Mouse (Mus musculus) heart, embryonic 10.5 days (tissue): Measurements from ENCODE around the gene Gmds. TPM values are rescaled to one million over a fixed set of nuclear protein-coding genes. Genes with fewer than 3 reads are reported as not detected.
A peak's percentile ranks its signal among the peaks of the same experiment; 100 is the strongest.

Experiments used
- DNase-seq: peaks from one replicate; pipeline ENCODE4 v3.0.0-alpha.2; 2017; ENCODE audit warnings: low spot score
- H3K27ac ChIP-seq: fragments of 300-500 bp; sonication (generic); 2 replicates; pipeline ENCODE4 v1.5.1; 2016; ENCODE audit warnings: mild to moderate bottlenecking
- H3K27me3 ChIP-seq: fragments of 300-500 bp; sonication (generic); 2 replicates; pipeline ENCODE4 v1.6.1; 2016; ENCODE audit warnings: mild to moderate bottlenecking; ENCODE audit not compliant: poor library complexity, insufficient read depth, severe bottlenecking
- H3K36me3 ChIP-seq: fragments of 300-500 bp; sonication (generic); 2 replicates; pipeline ENCODE4 v1.6.1; 2016; ENCODE audit warnings: mild to moderate bottlenecking, moderate library complexity
- H3K4me1 ChIP-seq: fragments of 300-500 bp; sonication (generic); 2 replicates; pipeline ENCODE4 v1.6.1; 2016; ENCODE audit warnings: mild to moderate bottlenecking
- H3K4me3 ChIP-seq: fragments of 300-500 bp; sonication (generic); 2 replicates; pipeline ENCODE4 v1.5.1; 2016; ENCODE audit warnings: mild to moderate bottlenecking, moderate library complexity
- H3K9me3 ChIP-seq: fragments of 300-500 bp; sonication (generic); 2 replicates; pipeline ENCODE4 v1.6.1; 2016; ENCODE audit warnings: mild to moderate bottlenecking, moderate library complexity
- WGBS: fragments of 180-500 bp; shearing (Covaris S2); methylation state at CpG from one replicate; pipeline ENCODE4 v1.1.7; 2016; 5-methylcytosine and 5-hydroxymethylcytosine counted together
- polyA plus RNA-seq: library from polyadenylated mRNA; unstranded; fragments of >200 nt; fragmentation: Nextera tagmentation; extraction: Ambion mirVana; gene quantifications from 2 replicates; pipeline ENCODE4 v1.2.1, GENCODE M21; 2016

Gmds gene
- polyA plus RNA-seq, 1 experiment from 2014 or later, result 26.1 TPM

DNA sequence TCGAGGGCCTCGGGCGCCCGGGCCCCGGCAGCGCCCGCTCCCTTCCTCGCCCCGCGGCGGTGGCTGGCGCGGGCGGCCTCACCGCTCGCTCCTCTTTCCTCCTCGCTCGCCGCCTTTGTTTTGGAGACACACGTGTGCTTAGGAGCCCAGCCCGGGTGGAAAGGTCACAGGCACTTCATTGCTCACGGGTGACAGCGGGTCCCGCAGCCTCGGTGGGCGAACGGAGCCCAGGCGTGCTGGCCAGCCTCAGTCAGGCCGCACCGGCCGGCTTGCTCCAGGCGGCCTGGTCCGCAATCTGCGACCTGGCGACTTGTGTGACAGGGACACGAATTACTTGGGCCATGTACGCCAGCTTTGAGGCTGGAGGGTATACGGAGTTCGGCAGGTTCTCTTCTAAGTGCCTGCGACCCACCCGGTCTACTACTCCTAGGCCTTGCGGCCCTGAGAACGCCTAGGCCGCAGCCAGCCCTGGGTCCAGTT, 527.0 kb downstream of the Gmds start:
- DNase-seq, result no peak
- H3K4me3 ChIP-seq, result peak overlapping the region; percentile 82
- H3K9me3 ChIP-seq, result no peaks in the 10 kb centered on the region
- 8% methylated on average over 44 of the region's 44 CpGs for WGBS
- peak overlapping the region; percentile 90 for H3K27ac ChIP-seq
- peaks cover 57% of the 10 kb centered on the region for H3K4me1 ChIP-seq
- peaks cover 10% of the 10 kb centered on the region for H3K36me3 ChIP-seq
- H3K27me3 ChIP-seq, result peaks cover 80% of the 10 kb centered on the region

DNA sequence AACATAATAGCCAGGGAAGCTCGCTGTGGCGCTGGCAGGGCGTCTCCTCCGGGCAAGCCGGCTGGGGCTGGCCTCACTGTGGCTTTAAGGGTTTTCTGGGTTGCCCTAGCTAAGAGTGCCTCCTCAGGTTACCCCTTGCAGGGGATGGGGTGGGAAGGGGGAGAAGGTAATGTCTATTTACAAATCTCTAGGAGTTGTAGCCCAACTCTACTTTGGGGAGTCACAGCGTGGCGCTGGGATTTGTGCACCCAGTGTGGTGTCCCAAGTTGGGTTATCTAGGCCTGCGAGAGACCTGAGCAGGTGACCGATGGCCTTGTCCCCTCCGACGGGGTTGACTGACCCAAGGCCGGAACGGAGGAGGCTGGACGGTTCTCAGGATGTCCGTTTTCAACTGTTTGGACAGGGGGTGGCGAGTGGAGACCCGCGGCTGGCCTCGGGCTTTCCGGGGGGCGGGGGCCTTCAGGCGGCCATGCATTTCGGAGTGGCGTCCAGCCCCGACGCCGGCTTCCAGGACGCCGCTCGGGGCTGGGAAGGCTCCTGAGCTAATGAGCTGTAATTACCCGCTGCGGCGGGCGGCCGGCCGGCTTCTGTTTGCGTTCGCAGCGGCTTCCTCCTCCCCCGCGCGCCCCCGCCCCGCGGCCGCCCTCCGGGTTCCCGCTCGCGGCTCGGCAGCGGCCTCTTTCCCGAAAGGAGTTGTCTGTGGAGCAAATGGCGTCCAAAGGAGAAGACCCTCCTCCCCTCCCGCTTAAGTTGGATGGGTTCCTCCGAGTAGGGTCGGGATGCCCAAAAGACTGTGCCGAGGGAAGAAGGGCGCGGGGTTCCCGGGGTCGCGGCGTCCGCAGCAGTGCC, 527.6 kb downstream of the Gmds start:
- peaks cover 80% of the 10 kb centered on the region for H3K27me3 ChIP-seq
- peak overlapping the region; percentile 90 for H3K27ac ChIP-seq
- no peak for DNase-seq
- peaks cover 10% of the 10 kb centered on the region for H3K36me3 ChIP-seq
- H3K4me3 ChIP-seq, result peak overlapping the region; percentile 82
- no peaks in the 10 kb centered on the region for H3K9me3 ChIP-seq
- peaks cover 54% of the 10 kb centered on the region for H3K4me1 ChIP-seq
- under 1% methylated on average over 65 of the region's 65 CpGs for WGBS

DNA sequence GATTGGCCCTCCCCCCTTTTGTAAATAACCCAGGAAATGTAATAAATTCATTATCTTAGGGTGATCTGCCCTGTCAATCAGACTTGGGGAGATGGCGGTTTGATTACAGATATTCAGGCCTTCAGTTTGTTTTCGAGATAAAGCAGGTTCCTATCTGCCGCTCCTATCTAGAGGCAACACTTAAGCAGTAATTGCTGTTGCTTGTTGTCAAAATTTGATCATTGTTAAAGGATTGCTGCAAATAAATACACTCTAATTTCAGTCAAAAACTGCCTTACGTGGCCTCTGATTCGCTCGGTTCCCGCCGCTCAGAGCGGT, 528.2 kb downstream of the Gmds start:
- Histone ChIP-seq H3K4me3 (peak overlapping the region; percentile 82), H3K27me3 (peaks cover 80% of the 10 kb centered on the region), H3K9me3 (no peaks in the 10 kb centered on the region), H3K27ac (peak overlapping the region; percentile 90), H3K36me3 (peaks cover 10% of the 10 kb centered on the region), H3K4me1 (peaks cover 54% of the 10 kb centered on the region)
- under 1% methylated on average over 9 of the region's 9 CpGs for WGBS
- no peak for DNase-seq

DNA sequence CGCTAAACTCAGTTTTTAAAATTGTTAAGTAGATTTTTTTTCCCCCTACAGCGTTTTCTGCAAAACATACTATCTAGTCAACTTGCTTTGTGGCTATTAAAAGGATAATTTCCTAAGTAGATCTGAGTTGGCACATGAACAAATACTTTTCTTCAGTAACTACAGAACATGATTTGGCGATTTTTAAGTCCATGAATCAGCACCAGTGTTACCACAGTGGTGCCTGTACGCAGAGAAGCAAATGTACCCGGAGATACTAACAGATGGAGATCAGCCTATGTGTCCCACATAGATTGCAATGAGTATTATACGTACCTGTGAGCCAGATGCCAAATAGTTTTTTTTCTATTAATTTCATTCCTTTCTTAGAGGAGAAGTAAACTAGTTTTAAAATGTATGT, 528.8 kb downstream of the Gmds start:
- H3K9me3 ChIP-seq, result no peaks in the 10 kb centered on the region
- peaks cover 51% of the 10 kb centered on the region for H3K4me1 ChIP-seq
- no peak for DNase-seq
- peaks cover 80% of the 10 kb centered on the region for H3K27me3 ChIP-seq
- peak overlapping the region; percentile 82 for H3K4me3 ChIP-seq
- H3K36me3 ChIP-seq, result peaks cover 10% of the 10 kb centered on the region
- peak overlapping the region; percentile 6; the same call in 1 of the 2 replicates for H3K27ac ChIP-seq
- WGBS, result 9% methylated on average over 6 of the region's 6 CpGs

DNA sequence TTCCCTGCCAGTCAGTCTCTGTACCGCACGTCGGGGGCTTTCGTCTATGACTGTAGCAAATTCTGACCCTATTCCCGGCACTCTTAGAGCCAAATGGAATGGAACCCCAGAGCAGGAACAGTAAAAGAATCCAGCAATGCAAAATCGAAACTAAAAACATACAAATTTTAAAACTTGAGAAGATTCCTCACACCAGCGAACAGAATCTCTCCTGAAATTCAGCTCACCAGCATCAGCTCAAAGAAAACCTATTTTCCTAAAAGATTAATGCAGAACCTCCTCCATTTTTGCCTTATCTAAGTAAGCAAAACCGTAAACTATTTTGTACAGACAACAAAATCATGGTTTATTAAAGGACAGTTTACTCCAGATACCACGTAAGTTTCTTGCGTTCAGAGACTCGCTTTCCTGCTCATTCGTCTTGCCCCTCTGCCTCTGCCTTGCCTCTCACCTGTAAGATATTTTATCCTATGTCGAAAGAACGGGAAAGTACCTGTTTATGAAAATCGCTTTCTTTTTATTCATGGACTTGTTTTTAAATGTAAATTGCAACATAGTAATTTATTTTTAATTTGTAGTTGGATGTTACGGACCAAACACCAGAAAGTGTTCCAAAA, 529.6 kb downstream of the Gmds start:
- Histone ChIP-seq H3K4me1 (peaks cover 46% of the 10 kb centered on the region), H3K9me3 (no peaks in the 10 kb centered on the region), H3K27me3 (peaks cover 80% of the 10 kb centered on the region), H3K4me3 (peak overlapping the region; percentile 82), H3K27ac (peak overlapping the region; percentile 95), H3K36me3 (peaks cover 10% of the 10 kb centered on the region)
- WGBS, result 6% methylated on average over 16 of the region's 16 CpGs
- DNase-seq, result no peak

DNA sequence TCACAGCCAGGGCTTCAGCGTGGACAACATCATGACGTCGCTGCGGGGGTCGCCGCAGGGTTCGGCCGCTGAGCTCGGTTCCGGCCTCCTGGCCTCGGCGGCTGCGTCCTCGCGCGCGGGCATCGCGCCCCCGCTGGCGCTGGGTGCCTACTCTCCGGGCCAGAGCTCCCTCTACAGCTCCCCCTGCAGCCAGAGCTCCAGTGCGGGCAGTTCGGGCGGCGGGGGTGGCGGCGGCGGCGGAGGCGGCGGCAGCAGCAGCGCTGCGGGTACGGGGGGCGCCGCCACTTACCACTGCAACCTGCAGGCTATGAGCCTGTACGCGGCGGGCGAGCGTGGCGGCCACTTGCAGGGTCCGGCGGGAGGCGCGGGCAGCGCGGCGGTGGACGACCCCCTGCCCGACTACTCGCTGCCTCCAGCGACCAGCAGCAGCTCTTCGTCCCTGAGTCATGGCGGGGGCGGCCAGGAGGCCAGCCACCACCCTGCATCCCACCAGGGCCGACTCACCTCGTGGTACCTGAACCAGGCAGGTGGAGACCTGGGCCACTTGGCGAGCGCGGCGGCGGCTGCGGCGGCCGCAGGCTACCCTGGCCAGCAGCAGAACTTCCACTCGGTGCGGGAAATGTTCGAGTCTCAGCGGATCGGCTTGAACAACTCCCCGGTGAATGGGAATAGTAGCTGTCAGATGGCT, 530.3 kb downstream of the Gmds start:
- WGBS, result under 1% methylated on average over 72 of the region's 73 CpGs
- Histone ChIP-seq H3K36me3 (peaks cover 10% of the 10 kb centered on the region), H3K27me3 (peaks cover 80% of the 10 kb centered on the region), H3K27ac (peak overlapping the region; percentile 95), H3K4me1 (peaks cover 48% of the 10 kb centered on the region), H3K9me3 (no peaks in the 10 kb centered on the region), H3K4me3 (peak overlapping the region; percentile 82)
- no peak for DNase-seq

DNA sequence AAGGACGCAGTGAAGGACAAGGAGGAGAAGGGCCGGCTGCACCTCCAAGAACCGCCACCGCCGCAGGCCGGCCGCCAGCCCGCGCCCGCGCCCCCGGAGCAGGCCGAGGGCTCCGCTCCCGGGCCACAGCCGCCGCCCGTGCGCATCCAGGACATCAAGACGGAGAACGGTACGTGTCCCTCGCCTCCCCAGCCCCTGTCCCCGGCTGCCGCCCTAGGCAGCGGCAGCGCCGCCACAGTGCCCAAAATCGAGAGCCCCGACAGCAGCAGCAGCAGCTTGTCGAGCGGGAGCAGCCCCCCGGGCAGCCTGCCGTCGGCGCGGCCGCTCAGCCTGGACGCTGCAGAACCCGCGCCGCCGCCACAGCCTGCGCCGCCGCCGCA, 530.8 kb downstream of the Gmds start:
- Histone ChIP-seq H3K4me3 (peak overlapping the region; percentile 82), H3K36me3 (peaks cover 10% of the 10 kb centered on the region), H3K27me3 (peaks cover 79% of the 10 kb centered on the region), H3K27ac (peak overlapping the region; percentile 95), H3K4me1 (peaks cover 49% of the 10 kb centered on the region), H3K9me3 (no peaks in the 10 kb centered on the region)
- DNase-seq, result peak; percentile 80
- under 1% methylated on average over 40 of the region's 47 CpGs for WGBS

DNA sequence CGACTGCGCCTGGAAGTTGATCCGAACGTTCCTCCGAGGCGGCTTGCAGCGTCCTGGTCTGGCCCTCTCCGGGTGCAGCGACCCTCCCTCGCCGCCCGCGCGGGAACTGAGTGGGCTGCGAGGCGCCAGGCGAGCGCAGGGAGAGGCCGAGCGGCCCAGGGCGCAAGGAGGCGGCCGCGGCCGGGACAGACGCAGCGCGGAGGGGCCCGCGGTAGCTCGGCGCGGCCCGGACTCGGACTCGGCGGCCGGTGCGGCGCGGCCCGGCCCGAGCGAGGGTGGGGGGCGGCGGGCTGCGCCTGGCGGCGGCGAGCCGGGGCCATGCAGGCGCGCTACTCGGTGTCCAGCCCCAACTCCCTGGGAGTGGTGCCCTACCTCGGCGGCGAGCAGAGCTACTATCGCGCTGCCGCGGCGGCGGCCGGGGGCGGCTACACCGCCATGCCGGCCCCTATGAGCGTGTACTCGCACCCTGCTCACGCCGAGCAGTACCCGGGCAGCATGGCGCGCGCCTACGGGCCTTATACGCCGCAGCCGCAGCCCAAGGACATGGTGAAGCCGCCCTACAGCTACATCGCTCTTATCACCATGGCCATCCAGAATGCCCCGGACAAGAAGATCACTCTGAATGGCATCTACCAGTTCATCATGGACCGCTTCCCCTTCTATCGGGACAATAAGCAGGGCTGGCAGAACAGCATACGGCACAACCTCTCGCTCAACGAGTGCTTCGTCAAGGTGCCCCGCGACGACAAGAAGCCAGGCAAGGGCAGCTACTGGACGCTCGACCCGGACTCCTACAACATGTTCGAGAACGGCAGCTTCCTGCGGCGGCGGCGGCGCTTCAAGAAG, 531.4 kb downstream of the Gmds start:
- H3K4me3 ChIP-seq, result peak overlapping the region; percentile 82
- no peak for DNase-seq
- under 1% methylated on average over 100 of the region's 101 CpGs for WGBS

DNA sequence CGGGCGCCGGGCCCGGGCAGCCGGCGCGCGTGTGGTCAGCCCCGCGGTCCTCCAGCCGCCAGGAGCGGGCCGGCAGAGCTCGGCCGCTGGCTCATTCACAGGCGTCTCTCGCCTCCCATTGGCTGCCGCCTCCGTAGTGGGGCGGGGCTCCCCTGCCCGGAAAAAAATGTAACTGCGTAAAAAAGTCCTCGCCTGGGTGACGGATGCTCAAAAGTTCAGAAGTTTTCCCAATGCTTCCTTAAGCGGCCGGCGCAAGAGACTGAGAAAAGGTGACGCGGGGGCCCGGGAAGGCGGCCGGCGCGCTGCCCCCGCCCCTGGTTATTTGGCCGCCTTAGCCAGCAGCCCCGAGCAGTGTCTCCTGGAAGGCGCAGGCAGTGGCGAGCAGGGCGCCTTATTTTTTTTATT, 532.1 kb downstream of the Gmds start, which contains the start of gene Foxc1:
TSS of gene Foxc1 (plus strand) at position 206 of the 405 bp plus-strand sequence.
- H3K36me3 ChIP-seq, result peaks cover 10% of the 10 kb centered on the region
- peak; percentile 93 for DNase-seq
- under 1% methylated on average over 34 of the region's 40 CpGs for WGBS
- H3K27me3 ChIP-seq, result peaks cover 78% of the 10 kb centered on the region
- H3K4me3 ChIP-seq, result peak within 1 kb of the TSS; percentile 82
- peak within 1 kb of the TSS; percentile 95 for H3K27ac ChIP-seq
- no peaks in the 10 kb centered on the region for H3K9me3 ChIP-seq
- H3K4me1 ChIP-seq, result peaks cover 51% of the 10 kb centered on the region

More for the DNA sequence above, 531.4 kb downstream of the Gmds start:
- Histone ChIP-seq H3K27ac (peak overlapping the region; percentile 95), H3K4me1 (peaks cover 48% of the 10 kb centered on the region), H3K27me3 (peaks cover 78% of the 10 kb centered on the region), H3K9me3 (no peaks in the 10 kb centered on the region), H3K36me3 (peaks cover 10% of the 10 kb centered on the region)

DNA sequence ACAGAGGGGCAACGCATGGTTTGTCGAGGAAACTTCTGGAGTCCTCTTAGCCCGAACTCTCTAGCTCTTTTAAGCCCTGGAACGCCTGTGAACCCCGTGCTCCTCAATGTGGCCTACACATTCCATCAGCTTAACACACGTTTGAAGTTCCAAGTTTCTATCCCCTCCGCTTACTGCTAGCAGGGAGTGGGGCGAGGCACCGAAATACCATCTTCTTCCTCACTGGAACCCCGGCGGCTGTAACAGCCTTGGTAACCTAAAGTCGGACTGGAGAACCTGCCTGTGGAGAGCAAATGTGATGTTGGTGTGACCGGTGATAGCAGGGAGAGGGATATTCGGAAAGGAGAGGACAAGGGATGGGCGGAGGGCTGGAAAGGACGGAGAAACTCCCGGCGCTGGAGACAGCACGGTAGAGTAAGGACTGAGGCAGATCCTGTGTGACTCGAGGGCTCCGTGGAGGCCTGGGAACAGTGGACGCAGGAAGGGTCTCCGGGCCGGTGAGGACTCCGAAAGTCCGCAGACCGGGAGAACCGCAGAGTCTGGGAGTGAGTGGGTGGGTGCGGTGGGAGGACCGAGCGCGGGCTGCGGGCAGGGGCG, 532.6 kb downstream of the Gmds start:
- WGBS, result 1% methylated on average over 34 of the region's 34 CpGs
- H3K36me3 ChIP-seq, result peaks cover 10% of the 10 kb centered on the region
- peaks cover 51% of the 10 kb centered on the region for H3K4me1 ChIP-seq
- no peaks in the 10 kb centered on the region for H3K9me3 ChIP-seq
- peak overlapping the region; percentile 95 for H3K27ac ChIP-seq
- H3K27me3 ChIP-seq, result peaks cover 78% of the 10 kb centered on the region
- DNase-seq, result no peak
- peak overlapping the region; percentile 82 for H3K4me3 ChIP-seq

DNA sequence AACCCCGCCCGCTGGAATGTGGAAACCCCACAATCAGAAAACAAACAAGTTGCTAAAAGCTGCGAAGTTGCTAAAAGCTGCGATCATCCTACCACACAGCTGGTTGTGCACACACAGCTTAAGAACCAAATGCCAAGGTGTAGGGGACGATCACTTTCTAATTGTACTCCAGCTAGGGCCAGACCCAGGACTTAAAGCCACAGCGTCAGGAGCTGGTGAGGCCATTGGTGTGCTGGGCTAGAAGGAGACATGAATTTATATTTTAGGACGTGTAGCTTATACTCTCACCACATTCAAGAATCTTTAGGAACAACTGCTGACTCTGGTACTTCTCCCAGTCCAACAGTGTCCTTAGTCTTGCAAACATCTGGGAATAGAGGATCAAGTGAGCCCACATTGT, 534.0 kb downstream of the Gmds start:
- H3K4me1 ChIP-seq, result peaks cover 55% of the 10 kb centered on the region
- 5% methylated on average over 7 of the region's 7 CpGs for WGBS
- no peak overlapping the region for H3K27ac ChIP-seq
- peaks cover 10% of the 10 kb centered on the region for H3K36me3 ChIP-seq
- no peaks in the 10 kb centered on the region for H3K9me3 ChIP-seq
- no peak overlapping the region for H3K4me3 ChIP-seq
- no peak for DNase-seq
- peaks cover 86% of the 10 kb centered on the region for H3K27me3 ChIP-seq
